Mouse (Mus musculus) C2C12 (cell line): Measurements from ENCODE around the gene Cntrob.

ENCODE experiments used
- CEBPB ChIP-seq: IDR thresholded peaks from one replicate; pipeline ENCODE4 v1.6.1; 2011; ENCODE audit warnings: low read depth, mild to moderate bottlenecking, control low read depth, moderate library complexity
- CTCF ChIP-seq: IDR thresholded peaks from one replicate; pipeline ENCODE4 v1.5.1; 2011; ENCODE audit not compliant: control insufficient read depth, insufficient read depth, insufficient read length
- FOSL1 ChIP-seq: IDR thresholded peaks from one replicate; pipeline ENCODE4 v1.8.0; 2011; ENCODE audit warnings: mild to moderate bottlenecking, low read length; ENCODE audit not compliant: poor library complexity, insufficient read depth, severe bottlenecking
- MAX ChIP-seq: IDR thresholded peaks from one replicate; pipeline ENCODE4 v1.6.1; 2011; ENCODE audit warnings: mild to moderate bottlenecking, control low read depth
- MYOD1 ChIP-seq: IDR thresholded peaks from one replicate; pipeline ENCODE4 v1.6.1; 2011; ENCODE audit warnings: low read depth; ENCODE audit not compliant: control insufficient read depth, insufficient read length
- MYOG ChIP-seq: IDR thresholded peaks from one replicate; pipeline ENCODE4 v1.6.1; 2011; ENCODE audit not compliant: control insufficient read depth, insufficient read length; ENCODE audit errors: extremely low read depth
- USF1 ChIP-seq: IDR thresholded peaks from one replicate; pipeline ENCODE4 v1.6.1; 2011; ENCODE audit warnings: low read depth, mild to moderate bottlenecking, control low read depth, moderate library complexity

GRCm38 (mm10) chr11:69302817-69303216 is 20.8 kb downstream of the Cntrob start:
- TF ChIP-seq CTCF (no peak), USF1 (no peak), MYOG (no peak), CEBPB (no peak), MYOD1 (no peak), MAX (no peak), FOSL1 (no peak)
